Mouse (Mus musculus) small intestine, adult 2 months (tissue): ENCODE data around the gene H2-DMb2.

Source experiments
- CTCF ChIP-seq: fragments of 200-500 bp; IDR thresholded peaks from 2 replicates; pipeline ENCODE4 v1.5.1; 2012; ENCODE audit warnings: low read depth, mild to moderate bottlenecking, control low read depth, inconsistent platforms, low read length, moderate library complexity, mixed read lengths; ENCODE audit not compliant: insufficient replicate concordance, insufficient read length; ENCODE audit errors: extremely low read depth
- POLR2A ChIP-seq: fragments of 200-500 bp; IDR thresholded peaks from 2 replicates; pipeline ENCODE4 v1.6.1; 2012; ENCODE audit warnings: low read depth, mild to moderate bottlenecking, control low read depth, inconsistent platforms, low read length, moderate library complexity

GRCm38 (mm10) chr17:34186885-34187260 is 43.8 kb downstream of the H2-DMb2 start:
- TF ChIP-seq POLR2A, result no peak
- no peak for TF ChIP-seq CTCF
